10 mouse cellular contexts compared by ENCODE assay signal in genomic region chr17:31259825-31260224, GRCm38 (mm10). TPM values are rescaled to one million over a fixed set of nuclear protein-coding genes. Genes with fewer than 3 reads are reported as not detected.
DNase-seq lines count a peak whose midpoint lies in the region; ATAC-seq and TF ChIP-seq lines count a peak whose summit lies in the region.
"Had no signal": no experiment of that assay in that cellular context is flagged by ENCODE, and none has a peak within 500 bp of the region (broad histone marks: within the 10 kb centered on the region; RNA-seq: fewer than 3 reads in every experiment).

No protein-coding gene starts in this region.

- H3K36me3 ChIP-seq in hindbrain, postnatal 0 days (ENCODE audit: insufficient read depth, low read length), result no peaks in the 10 kb centered on the region
- H3K36me3 ChIP-seq in hindbrain, embryonic 14.5 days (replicated peaks; ENCODE audit: control insufficient read depth, insufficient read depth), result no peaks in the 10 kb centered on the region
- no peaks in the 10 kb centered on the region for H3K36me3 ChIP-seq in lung, postnatal 0 days (ENCODE audit: insufficient read depth, low read length)
- H3K36me3 ChIP-seq in MEL (ENCODE audit: control insufficient read depth in 1 of 2, insufficient read depth in 2 of 2, low read length in 2 of 2), result no peaks in the 10 kb centered on the region
- no peaks in the 10 kb centered on the region for H3K36me3 ChIP-seq in small intestine, adult 2 months (ENCODE audit: control insufficient read depth, insufficient read depth, low read length)
- H3K36me3 ChIP-seq in forebrain, embryonic 10.5 days (replicated peaks), result no peaks in the 10 kb centered on the region

- no peak for DNase-seq in hindbrain, postnatal 0 days (ENCODE audit: low spot score)
- no peak for DNase-seq in hindbrain, embryonic 14.5 days (ENCODE audit: low spot score)
- DNase-seq in lung, postnatal 0 days (ENCODE audit: low spot score), result no peak
- no peak for DNase-seq in lung, postnatal 4 days
- DNase-seq in MEL (ENCODE audit: low read depth, low spot score), result peak; percentile 32
- no peak for DNase-seq in forebrain, embryonic 10.5 days (ENCODE audit: extremely low spot score, low spot score)
- DNase-seq in left cerebral cortex, postnatal 10 days (ENCODE audit: extremely low spot score in 1 of 2, low spot score in 2 of 2), result no peak
- DNase-seq: layer of hippocampus, postnatal 36 days had no signal

- H3K9ac ChIP-seq in hindbrain, postnatal 0 days (replicated peaks; ENCODE audit: low read length), result no peak overlapping the region
- H3K9ac ChIP-seq in hindbrain, embryonic 14.5 days, result no peak overlapping the region
- no peak overlapping the region for H3K9ac ChIP-seq in lung, postnatal 0 days (replicated peaks; ENCODE audit: low read depth)
- H3K9ac ChIP-seq in MEL (ENCODE audit: control insufficient read depth, low read depth, low read length, poor library complexity, severe bottlenecking), result no peak overlapping the region

- no peak overlapping the region for H3K4me2 ChIP-seq in hindbrain, postnatal 0 days (ENCODE audit: low read depth, low read length)
- no peak overlapping the region for H3K4me2 ChIP-seq in hindbrain, embryonic 14.5 days (replicated peaks)
- no peak overlapping the region for H3K4me2 ChIP-seq in lung, postnatal 0 days (replicated peaks; ENCODE audit: low read depth, low read length)

- WGBS in hindbrain, postnatal 0 days, result 75% methylated on average over 4 of the region's 4 CpGs
- 72% methylated on average over 4 of the region's 4 CpGs for WGBS in hindbrain, embryonic 14.5 days
- WGBS in lung, postnatal 0 days, result 71% methylated on average over 4 of the region's 4 CpGs
- 76% methylated on average over 4 of the region's 4 CpGs for WGBS in small intestine, adult 2 months
- 71% methylated on average over 4 of the region's 4 CpGs for WGBS in forebrain, embryonic 10.5 days

- peak; percentile 27 for TF ChIP-seq CTCF in hindbrain, postnatal 0 days (IDR thresholded peaks at IDR 0.05; ENCODE audit: low read depth)
- peak; percentile 44 for TF ChIP-seq CTCF in lung, postnatal 0 days (IDR thresholded peaks at IDR 0.05)
- TF ChIP-seq CTCF in MEL (IDR thresholded peaks at IDR 0.05 in 2 of 3, conservative IDR thresholded peaks at IDR 0.05 in 1 of 3; ENCODE audit: control insufficient read depth in 1 of 3, insufficient read depth in 1 of 3, low read depth in 2 of 3, low read length in 3 of 3, poor library complexity in 1 of 3, severe bottlenecking in 1 of 3), result peak; percentile 43 to 67 (median 58)
- peak; percentile 28; the same call in 1 of the 2 replicates for TF ChIP-seq CTCF in small intestine, adult 2 months (IDR thresholded peaks at IDR 0.05; ENCODE audit: extremely low read depth, insufficient read length, insufficient replicate concordance, low read depth, low read length)

- no peaks in the 10 kb centered on the region for H3K9me3 ChIP-seq in hindbrain, postnatal 0 days (ENCODE audit: low read length)
- H3K9me3 ChIP-seq in hindbrain, embryonic 14.5 days (ENCODE audit: control insufficient read depth, low read length), result no peaks in the 10 kb centered on the region
- no peaks in the 10 kb centered on the region for H3K9me3 ChIP-seq in lung, postnatal 0 days (ENCODE audit: low read length)
- H3K9me3 ChIP-seq in MEL (replicated peaks; ENCODE audit: insufficient read depth, low read length), result no peaks in the 10 kb centered on the region
- H3K9me3 ChIP-seq in forebrain, embryonic 10.5 days, result no peaks in the 10 kb centered on the region

- no peak for ATAC-seq in hindbrain, postnatal 0 days
- ATAC-seq in hindbrain, embryonic 14.5 days (ENCODE audit: low FRiP score), result no peak
- ATAC-seq in lung, postnatal 0 days, result no peak

- TF ChIP-seq RAD21 in MEL (IDR thresholded peaks at IDR 0.05; ENCODE audit: low read depth, low read length), result no peak; the same call in 1 of the 2 replicates

- no peak for TF ChIP-seq POLR2A in MEL (IDR thresholded peaks at IDR 0.05; ENCODE audit: control insufficient read depth in 1 of 2, insufficient read depth in 1 of 2, low read depth in 1 of 2, low read length in 2 of 2, poor library complexity in 1 of 2)
- no peak for TF ChIP-seq POLR2A in small intestine, adult 2 months (IDR thresholded peaks at IDR 0.05; ENCODE audit: low read depth, low read length)

- H3K27ac ChIP-seq in hindbrain, postnatal 0 days, result no peak overlapping the region
- no peak overlapping the region for H3K27ac ChIP-seq in hindbrain, embryonic 14.5 days
- no peak overlapping the region for H3K27ac ChIP-seq in lung, postnatal 0 days (ENCODE audit: low read length)
- no peak overlapping the region for H3K27ac ChIP-seq in MEL (ENCODE audit: control insufficient read depth, low read depth, low read length)
- no peak overlapping the region for H3K27ac ChIP-seq in small intestine, adult 2 months (ENCODE audit: insufficient read depth, low read depth, low read length)
- H3K27ac ChIP-seq in forebrain, embryonic 10.5 days, result no peak overlapping the region

- intact Hi-C loops in left cerebral cortex, postnatal 10 days (cut with DNase I), result no loop called here

- no peaks in the 10 kb centered on the region for H3K79me2 ChIP-seq in MEL (ENCODE audit: control insufficient read depth, insufficient read depth, low read length, poor library complexity)

- H3K4me3 ChIP-seq in hindbrain, postnatal 0 days (ENCODE audit: low read length), result no peak overlapping the region
- no peak overlapping the region for H3K4me3 ChIP-seq in hindbrain, embryonic 14.5 days (replicated peaks; ENCODE audit: low read length)
- no peak overlapping the region for H3K4me3 ChIP-seq in lung, postnatal 0 days (ENCODE audit: low read depth, low read length)
- H3K4me3 ChIP-seq in MEL (ENCODE audit: control insufficient read depth in 1 of 2, insufficient read depth in 1 of 2, low read depth in 2 of 2, low read length in 2 of 2), result no peak overlapping the region
- no peak overlapping the region for H3K4me3 ChIP-seq in small intestine, adult 2 months (ENCODE audit: low read depth, low read length)
- no peak overlapping the region for H3K4me3 ChIP-seq in forebrain, embryonic 10.5 days

- H3K27me3 ChIP-seq in hindbrain, postnatal 0 days (ENCODE audit: insufficient read depth, low read length), result no peaks in the 10 kb centered on the region
- no peaks in the 10 kb centered on the region for H3K27me3 ChIP-seq in hindbrain, embryonic 14.5 days (ENCODE audit: control insufficient read depth, insufficient read depth, low read length)
- H3K27me3 ChIP-seq in lung, postnatal 0 days (replicated peaks; ENCODE audit: insufficient read depth, low read length), result no peaks in the 10 kb centered on the region
- no peaks in the 10 kb centered on the region; a peak in 1 of 4 replicates for H3K27me3 ChIP-seq in MEL (ENCODE audit: control insufficient read depth in 1 of 2, insufficient read depth in 2 of 2, low read length in 2 of 2)
- no peaks in the 10 kb centered on the region for H3K27me3 ChIP-seq in small intestine, adult 2 months (ENCODE audit: control insufficient read depth, insufficient read depth, low read length)
- no peaks in the 10 kb centered on the region for H3K27me3 ChIP-seq in forebrain, embryonic 10.5 days (ENCODE audit: poor library complexity, severe bottlenecking)

- no peaks in the 10 kb centered on the region for H3K4me1 ChIP-seq in hindbrain, postnatal 0 days (ENCODE audit: insufficient read depth, low read length)
- no peaks in the 10 kb centered on the region for H3K4me1 ChIP-seq in hindbrain, embryonic 14.5 days (replicated peaks; ENCODE audit: control insufficient read depth, insufficient read depth, low read length)
- H3K4me1 ChIP-seq in lung, postnatal 0 days (ENCODE audit: insufficient read depth, low read depth, low read length), result no peaks in the 10 kb centered on the region
- H3K4me1 ChIP-seq in MEL (ENCODE audit: control insufficient read depth in 1 of 2, insufficient read depth in 2 of 2, low read length in 2 of 2), result peaks cover 0 to 4% of the 10 kb centered on the region in 2 experiments; a peak in 1 of 4 replicates
- H3K4me1 ChIP-seq in small intestine, adult 2 months (ENCODE audit: control insufficient read depth, insufficient read depth, insufficient read length, low read length), result peaks cover 8% of the 10 kb centered on the region
- peaks cover 6% of the 10 kb centered on the region for H3K4me1 ChIP-seq in forebrain, embryonic 10.5 days

- no peak for TF ChIP-seq EP300 in lung, postnatal 0 days (IDR thresholded peaks at IDR 0.05)
- no peak for TF ChIP-seq EP300 in MEL (IDR thresholded peaks at IDR 0.05; ENCODE audit: low read depth in 1 of 2, low read length in 2 of 2)

RNA-seq across cellular contexts. Expression of gene Rsph1, which starts 17.4 kb away (rescaled TPM):
- 0.50 and 1.3 TPM in 2 replicates for total RNA-seq in hindbrain, postnatal 0 days (2014; rRNA removed)
- 8.9 TPM in 2 replicates for polyA plus RNA-seq in hindbrain, postnatal 0 days (2015; fragmentation: Nextera tagmentation; extraction: Ambion mirVana)
- polyA plus RNA-seq in hindbrain, embryonic 14.5 days (2014; fragmentation: Nextera tagmentation; extraction: Ambion mirVana), result 3.5 and 5.0 TPM in 2 replicates
- polyA plus RNA-seq in lung, postnatal 0 days (2015; fragmentation: Nextera tagmentation; extraction: Ambion mirVana), result 21.4 and 25.2 TPM in 2 replicates
- 1.3 and 2.0 TPM in 2 replicates for total RNA-seq in MEL (2012; rRNA removed)
- 1 to 10 TPM in 1 of 2 experiments, not detected in 1; 3.6 TPM for polyA plus RNA-seq in MEL (2012; ENCODE audit: insufficient read depth in 1 of 2, insufficient read length in 2 of 2, low read depth in 1 of 2, low replicate concordance in 2 of 2, missing spikeins in 1 of 2)
- 0.46 TPM in 1 of 2 replicates, not detected in the other for polyA plus RNA-seq in small intestine, adult 2 months (2012; rRNA removed)
- 3.5 and 4.3 TPM in 2 replicates for polyA plus RNA-seq in forebrain, embryonic 10.5 days (2016; fragmentation: Nextera tagmentation; extraction: Ambion mirVana)
- 10 to 100 TPM; 12.1 to 14.2 TPM for total RNA-seq in left cerebral cortex, postnatal 10 days (2021)
- total RNA-seq: common myeloid progenitor, adult 5-6 weeks had no signal

RNA-seq across cellular contexts. Expression of gene Slc37a1, which starts 26.8 kb away (rescaled TPM):
- total RNA-seq in hindbrain, postnatal 0 days (2014; rRNA removed), result 8.8 and 10.7 TPM in 2 replicates
- polyA plus RNA-seq in hindbrain, postnatal 0 days (2015; fragmentation: Nextera tagmentation; extraction: Ambion mirVana), result 5.7 and 6.8 TPM in 2 replicates
- polyA plus RNA-seq in hindbrain, embryonic 14.5 days (2014; fragmentation: Nextera tagmentation; extraction: Ambion mirVana), result 10.4 and 11.6 TPM in 2 replicates
- polyA plus RNA-seq in lung, postnatal 0 days (2015; fragmentation: Nextera tagmentation; extraction: Ambion mirVana), result 25.2 and 33.9 TPM in 2 replicates
- 10.3 and 15.0 TPM in 2 replicates for total RNA-seq in MEL (2012; rRNA removed)
- polyA plus RNA-seq in MEL (2012; ENCODE audit: insufficient read depth in 1 of 2, insufficient read length in 2 of 2, low read depth in 1 of 2, low replicate concordance in 2 of 2, missing spikeins in 1 of 2), result 10 to 100 TPM in 1 of 2 experiments, not detected in 1; 14.2 TPM
- 68.2 and 145 TPM in 2 replicates for polyA plus RNA-seq in small intestine, adult 2 months (2012; rRNA removed)
- polyA plus RNA-seq in forebrain, embryonic 10.5 days (2016; fragmentation: Nextera tagmentation; extraction: Ambion mirVana), result 4.5 and 6.7 TPM in 2 replicates
- 1 to 10 TPM; 6.7 to 7.5 TPM for total RNA-seq in left cerebral cortex, postnatal 10 days (2021)

RNA-seq across cellular contexts. Expression of gene Ubash3a, which starts 52.2 kb away (rescaled TPM):
- 0.21 TPM in 1 of 2 replicates, not detected in the other for total RNA-seq in hindbrain, postnatal 0 days (2014; rRNA removed)
- polyA plus RNA-seq in hindbrain, postnatal 0 days (2015; fragmentation: Nextera tagmentation; extraction: Ambion mirVana), result not detected in 2 replicates
- polyA plus RNA-seq in hindbrain, embryonic 14.5 days (2014; fragmentation: Nextera tagmentation; extraction: Ambion mirVana), result not detected in 2 replicates
- 0.11 and 0.38 TPM in 2 replicates for polyA plus RNA-seq in lung, postnatal 0 days (2015; fragmentation: Nextera tagmentation; extraction: Ambion mirVana)
- 24.9 and 30.2 TPM in 2 replicates for total RNA-seq in MEL (2012; rRNA removed)
- polyA plus RNA-seq in MEL (2012; ENCODE audit: insufficient read depth in 1 of 2, insufficient read length in 2 of 2, low read depth in 1 of 2, low replicate concordance in 2 of 2, missing spikeins in 1 of 2), result 10 to 100 TPM; 27.6 to 57.4 TPM
- polyA plus RNA-seq in small intestine, adult 2 months (2012; rRNA removed), result 0.76 and 0.98 TPM in 2 replicates
- polyA plus RNA-seq in forebrain, embryonic 10.5 days (2016; fragmentation: Nextera tagmentation; extraction: Ambion mirVana), result 0.39 and 0.42 TPM in 2 replicates
- total RNA-seq in left cerebral cortex, postnatal 10 days (2021), result not detected

Comparison
In these comparisons a context has a peak if more than half of its experiments do, and no peak if none do; other contexts are left out.
1. RNA of gene Ubash3a, which starts 52.2 kb away (polyA plus RNA-seq): 27.6 to 57.4 TPM in MEL; 0.76 to 0.98 TPM in small intestine, adult 2 months, 0.39 to 0.42 TPM in forebrain, embryonic 10.5 days, 0.11 to 0.38 TPM in lung, postnatal 0 days, not detected in hindbrain, embryonic 14.5 days and not detected in hindbrain, postnatal 0 days; every median in the first group is over 10 times any median in the second.
2. Peak in every context shown above with its lines, with median percentiles within 50 percentile points of each other: CTCF ChIP-seq.